Mouse (Mus musculus) testis, adult 2 months (tissue): ENCODE measurements around the gene Mettl1.

Source experiments
- CTCF ChIP-seq: fragments of 200-500 bp; IDR thresholded peaks from 2 replicates; pipeline ENCODE4 v1.5.1; 2012; ENCODE audit warnings: low read depth, mild to moderate bottlenecking, inconsistent platforms, low read length, moderate library complexity; ENCODE audit not compliant: control insufficient read depth, insufficient read depth, insufficient replicate concordance
- POLR2A ChIP-seq: fragments of 200-500 bp; IDR thresholded peaks from 2 replicates; pipeline ENCODE4 v1.6.1; 2012; ENCODE audit warnings: low read depth, mild to moderate bottlenecking, inconsistent platforms, low read length, moderate library complexity; ENCODE audit not compliant: control insufficient read depth

DNA sequence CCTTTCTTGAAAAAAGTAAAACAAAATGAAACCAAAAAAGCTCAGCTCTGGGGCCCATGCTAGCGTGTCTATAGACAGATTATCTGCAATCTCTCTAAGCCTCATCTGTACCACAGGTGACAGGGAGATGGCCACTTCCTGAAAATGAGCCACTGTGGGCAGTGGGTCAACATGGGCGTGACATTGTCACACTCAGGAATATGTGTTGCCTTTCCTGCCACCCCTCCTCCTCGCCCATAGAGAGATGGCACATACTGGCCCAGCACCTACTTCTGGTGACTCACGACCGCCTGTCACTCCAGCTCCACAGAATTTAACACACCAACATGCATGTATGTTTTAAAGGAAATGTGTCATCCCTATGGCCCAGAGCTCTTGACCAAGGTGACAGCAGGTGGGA is 38.4 kb upstream of the Mettl1 start:
- no peak for TF ChIP-seq POLR2A
- TF ChIP-seq CTCF: no peak
